Mouse (Mus musculus): ENCODE measurements around the gene Ppip5k1.
"Not testable (repeated sequence)": the region's sequence is repeated elsewhere in the genome, so short reads cannot be mapped to it uniquely, and the experiment has no call there.

Ppip5k1 gene

GRCm38 (mm10) chr2:121354820-121355592 lies at the start of gene Ppip5k1:
Gene Ppip5k1, minus strand, starts transcription at chr2:121355396.
- peak; percentile 99 for DNase-seq

- DNase-seq: no peak
These were observed 48.1 kb upstream of the Ppip5k1 start for GRCm38 (mm10) chr2:121403296-121403695.

DNA sequence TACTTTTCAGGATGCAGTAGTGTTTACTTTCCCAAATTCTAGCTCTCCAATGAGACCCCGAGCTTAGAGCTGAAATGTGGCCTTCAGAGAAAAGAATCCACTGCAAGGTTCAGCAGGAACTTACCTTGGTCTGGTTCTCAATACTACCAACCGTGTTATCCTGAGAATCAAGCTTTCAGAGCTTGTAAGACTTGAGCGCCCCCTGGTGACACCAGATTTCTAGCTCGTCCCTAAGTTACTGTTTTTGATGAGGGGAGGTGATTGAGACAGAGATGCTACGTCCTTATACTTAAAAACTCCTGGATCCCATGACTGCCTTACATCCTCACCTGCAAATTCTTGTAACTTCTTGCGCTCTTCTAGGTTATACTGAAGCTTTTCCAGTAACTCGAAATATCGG lies 41.4 kb upstream of the Ppip5k1 start:
- DNase-seq: peak; percentile 93 to 98

GRCm38 (mm10) chr2:121386961-121387575 lies 31.9 kb upstream of the Ppip5k1 start, which contains the start of gene Strc:
Gene Strc, minus strand, starts transcription at chr2:121387168.
- not testable (repeated sequence) for DNase-seq

GRCm38 (mm10) chr2:121374766-121375165 lies 19.6 kb upstream of the Ppip5k1 start:
- DNase-seq: no peak

DNA sequence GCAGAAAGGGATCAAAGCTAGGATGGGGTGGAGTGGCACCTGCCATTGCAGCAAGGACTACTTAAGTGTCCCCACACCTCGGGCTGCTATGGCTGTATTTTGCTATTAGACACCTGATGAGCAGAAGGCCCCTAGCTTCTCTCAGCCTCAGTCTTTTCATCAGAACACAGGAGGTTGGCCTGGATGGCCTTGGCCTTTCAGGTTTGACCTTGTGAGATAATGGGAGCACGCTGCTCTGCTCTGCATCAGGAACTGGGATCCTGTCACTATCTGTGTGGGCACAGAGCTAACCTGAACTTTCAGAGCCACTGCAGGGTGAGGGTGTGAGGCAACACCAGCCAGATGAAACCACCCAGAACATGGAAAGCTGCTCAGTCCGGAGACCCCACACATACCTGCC lies 17.1 kb upstream of the Ppip5k1 start:
- DNase-seq: no peak

GRCm38 (mm10) chr2:121370921-121371320 lies 15.7 kb upstream of the Ppip5k1 start:
- no peak for DNase-seq

DNA sequence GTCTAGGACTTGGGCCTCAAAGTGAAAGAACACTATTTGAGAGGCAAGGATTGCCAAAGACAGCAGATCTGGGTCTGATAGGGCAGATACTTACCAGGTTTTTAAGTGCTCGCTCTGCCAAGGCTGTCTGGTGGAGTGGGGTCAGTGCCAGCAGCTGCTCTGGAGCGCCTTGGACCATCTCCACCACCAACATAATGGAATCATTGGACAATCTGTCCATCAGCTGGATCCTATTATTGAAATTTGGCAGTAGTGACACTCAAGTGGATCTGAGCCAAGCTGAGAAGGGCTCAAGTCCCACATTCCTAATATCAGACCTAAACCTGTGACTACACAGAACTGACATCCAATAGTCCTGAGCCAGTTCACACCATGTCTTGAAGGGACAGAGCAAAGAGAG lies 13.6 kb upstream of the Ppip5k1 start:
- DNase-seq: peak; percentile 75 to 85

DNA sequence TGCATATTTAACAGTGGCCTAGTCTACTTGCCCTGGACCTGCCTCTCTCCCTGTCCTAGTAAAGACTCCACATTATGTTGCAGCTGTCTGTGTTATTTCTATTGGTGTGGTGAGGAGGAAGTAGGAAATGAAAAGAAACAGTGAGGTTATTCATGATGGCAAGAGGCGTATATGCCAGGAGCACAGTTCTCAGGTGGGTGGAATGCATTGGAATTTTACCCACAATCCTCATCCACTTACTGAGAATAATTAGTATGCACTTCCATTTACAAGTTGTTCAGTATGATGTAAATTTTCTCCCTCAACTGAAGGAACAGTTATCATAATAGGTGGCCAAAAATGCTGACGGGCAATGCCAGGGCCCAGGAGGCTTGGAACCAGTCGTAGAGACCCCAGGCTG lies 8.5 kb upstream of the Ppip5k1 start:
- no peak for DNase-seq

DNA sequence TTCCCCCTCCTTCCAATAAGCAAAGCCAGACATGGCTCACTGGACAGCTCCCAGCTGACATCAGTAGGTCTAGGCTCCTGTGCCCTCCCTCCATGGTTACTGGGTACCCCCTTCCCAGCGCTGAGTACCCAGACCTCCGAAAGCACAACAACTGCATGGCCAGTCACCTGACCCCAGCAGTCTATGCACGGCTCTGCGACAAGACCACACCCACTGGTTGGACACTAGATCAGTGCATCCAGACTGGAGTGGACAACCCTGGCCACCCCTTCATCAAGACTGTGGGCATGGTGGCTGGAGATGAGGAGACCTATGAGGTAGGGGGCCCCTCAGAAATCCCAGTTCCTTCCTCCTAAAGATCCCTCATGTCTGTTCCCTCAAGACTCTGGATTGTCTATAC lies 4.3 kb upstream of the Ppip5k1 start:
- DNase-seq: peak; percentile 32 to 33

DNA sequence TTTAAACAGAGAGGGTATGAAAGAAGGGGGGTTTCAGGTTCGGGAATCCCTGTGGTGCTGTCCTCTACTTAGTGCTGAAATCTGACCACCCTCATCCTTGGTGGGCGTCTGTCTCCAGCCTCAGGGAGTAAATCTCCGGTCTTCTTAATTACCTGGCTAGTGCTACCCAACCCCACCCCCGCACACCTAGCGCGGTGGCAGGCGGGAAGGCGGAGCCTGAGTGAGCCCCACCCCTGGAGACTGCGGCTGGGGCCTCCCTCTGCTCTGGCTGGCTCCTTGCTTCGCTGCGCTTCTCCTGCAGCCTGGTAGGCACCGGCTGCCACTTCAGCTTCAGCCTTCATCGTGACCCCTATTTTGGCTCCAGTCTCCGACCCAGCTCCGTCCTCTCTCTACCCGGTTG lies 3.2 kb upstream of the Ppip5k1 start:
- DNase-seq: peak; percentile 93 to 95

DNA sequence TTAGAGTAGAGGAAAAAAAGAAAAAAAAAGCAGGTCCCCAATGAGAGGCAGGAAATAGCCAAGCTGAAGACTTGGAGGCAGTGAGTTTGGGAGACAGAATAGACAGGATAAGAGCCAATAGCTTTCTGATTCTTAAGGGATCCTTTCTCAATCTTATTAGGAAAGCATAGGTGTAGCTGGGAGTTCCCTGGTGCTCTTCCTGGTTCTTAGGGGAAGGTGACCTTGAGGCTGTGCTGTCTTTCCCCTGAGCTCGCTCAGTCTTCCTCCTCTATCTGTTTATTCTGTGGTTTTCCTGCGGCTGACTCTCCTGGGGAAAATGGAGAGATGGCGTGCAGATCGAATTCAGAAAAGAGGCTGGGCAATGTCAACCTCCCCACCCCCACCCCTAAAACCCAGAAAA lies 2.8 kb upstream of the Ppip5k1 start:
- no peak for DNase-seq

GRCm38 (mm10) chr2:121357494-121357893 lies 2.3 kb upstream of the Ppip5k1 start, which contains the start of gene Ckmt1:
Gene Ckmt1, plus strand, starts transcription at chr2:121357714.
- no peak for DNase-seq

DNA sequence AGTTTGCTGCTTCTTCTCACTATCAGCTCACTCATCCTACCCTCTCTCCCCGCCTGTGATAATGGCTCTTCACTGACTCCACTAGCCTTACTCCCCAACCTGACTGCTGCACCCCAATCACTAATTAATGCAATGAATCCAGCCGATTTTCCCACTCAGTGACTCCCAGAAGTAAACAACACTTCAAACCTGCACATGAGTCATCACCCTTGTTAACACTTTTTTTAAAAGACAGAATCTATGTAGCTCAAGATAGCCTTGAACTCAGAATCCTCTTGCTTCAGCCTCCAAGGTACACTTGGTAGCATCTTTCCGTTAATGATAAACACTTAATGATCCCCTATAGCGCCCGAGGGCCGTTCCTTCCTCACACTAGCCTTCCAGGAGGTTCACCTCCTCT lies 818 bp downstream of the Ppip5k1 start:
- DNase-seq: no peak

- no peak for DNase-seq
These were observed 2.0 kb downstream of the Ppip5k1 start for GRCm38 (mm10) chr2:121353156-121353555.

DNA sequence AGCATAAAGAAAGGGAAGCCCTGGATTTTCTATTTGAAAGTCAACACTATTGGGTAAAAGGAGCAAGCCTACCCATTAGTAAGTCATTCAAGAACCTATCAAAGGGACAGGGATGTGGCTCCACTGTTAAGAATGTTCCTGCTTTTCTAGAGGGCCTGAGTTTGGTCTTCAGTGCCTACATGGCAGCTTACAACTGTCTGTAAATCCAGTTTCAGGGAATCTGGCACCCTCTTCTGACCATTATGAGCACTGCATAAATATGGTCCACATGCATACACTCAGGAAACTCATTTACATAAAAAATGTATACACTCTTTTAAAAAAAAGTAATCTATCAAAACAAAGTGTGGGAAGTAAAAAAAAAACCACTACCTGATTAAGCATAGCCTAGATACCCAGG lies 16.1 kb downstream of the Ppip5k1 start:
- no peak for DNase-seq

- DNase-seq: peak; percentile 42 to 62
These were observed 25.7 kb downstream of the Ppip5k1 start for GRCm38 (mm10) chr2:121329492-121329891.

GRCm38 (mm10) chr2:121323693-121324470 lies 31.3 kb downstream of the Ppip5k1 start:
- peak; percentile 89 for DNase-seq

DNA sequence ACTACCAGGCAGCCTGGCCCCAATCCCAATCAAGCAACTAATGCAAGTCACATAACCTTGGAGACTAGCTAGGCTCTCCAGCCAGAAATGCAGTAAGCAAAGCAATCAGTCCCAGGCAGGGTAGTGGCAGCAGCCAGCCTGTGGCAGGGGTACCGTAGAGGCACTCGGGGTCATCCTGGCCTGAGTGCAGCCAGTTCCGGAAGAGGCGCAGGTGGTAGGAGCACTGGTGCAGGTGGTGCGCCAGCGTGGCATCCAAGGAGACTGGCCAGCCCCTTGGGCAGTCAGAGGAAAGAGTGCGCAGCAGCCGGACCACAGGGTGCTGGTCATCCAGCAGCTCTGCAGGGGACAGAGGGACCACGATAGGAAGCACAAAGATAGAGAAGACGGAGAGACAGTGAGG lies 32.2 kb downstream of the Ppip5k1 start:
- peak; percentile 75 to 83 for DNase-seq

DNA sequence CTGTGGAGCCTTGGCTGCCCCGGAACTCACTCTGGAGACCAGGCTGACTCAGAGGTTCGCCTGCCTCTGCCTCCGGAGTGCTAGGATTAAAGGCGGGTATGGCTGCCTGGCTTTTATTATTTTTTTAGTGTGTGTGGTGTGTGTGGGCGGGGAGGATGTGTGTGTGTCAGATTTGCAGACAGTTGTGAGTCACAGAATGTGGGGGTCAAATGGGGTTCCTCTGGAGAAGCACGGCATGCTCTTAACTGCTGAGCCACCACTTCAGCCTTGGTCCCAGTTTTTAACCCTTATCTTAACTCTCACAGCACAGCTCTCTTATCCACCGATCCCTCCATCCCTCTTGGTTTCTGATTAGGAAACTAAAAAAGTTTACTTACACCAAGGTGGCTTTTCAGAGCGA lies 38.9 kb downstream of the Ppip5k1 start:
- no peak for DNase-seq

GRCm38 (mm10) chr2:121308997-121309416 lies 46.2 kb downstream of the Ppip5k1 start:
- DNase-seq: no peak

DNA sequence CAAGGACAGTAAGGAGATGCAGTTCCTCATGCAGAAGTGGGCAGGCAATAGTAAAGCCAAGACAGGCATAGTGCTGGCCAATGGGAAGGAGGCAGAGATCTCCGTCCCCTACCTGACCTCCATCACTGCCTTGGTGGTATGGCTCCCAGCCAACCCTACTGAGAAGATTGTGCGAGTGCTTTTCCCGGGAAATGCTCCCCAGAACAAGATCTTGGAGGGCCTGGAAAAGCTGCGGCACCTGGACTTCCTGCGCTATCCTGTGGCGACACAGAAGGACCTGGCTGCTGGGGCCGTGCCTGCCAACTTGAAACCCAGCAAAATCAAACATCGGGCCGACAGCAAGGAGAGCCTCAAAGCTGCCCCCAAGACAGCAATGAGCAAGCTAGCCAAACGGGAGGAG lies 55.2 kb downstream of the Ppip5k1 start:
- DNase-seq: peak; percentile 42 to 48

GRCm38 (mm10) chr2:121299471-121299870 lies 55.7 kb downstream of the Ppip5k1 start:
- peak in 1 of 2 experiments; percentile 38 for DNase-seq
